Mouse (Mus musculus) 416B (cell line): ENCODE data around the gene Krt88.
A peak's percentile ranks its signal among the peaks of the same experiment; 100 is the strongest.

ENCODE experiments used
- DNase-seq: peaks from one replicate; pipeline ENCODE4 v3.0.0; 2011; ENCODE audit warnings: low read depth

Krt88 gene

GRCm38 (mm10) chr15:101447444-101447843 is at the start of gene Krt88:
Gene Krt88, plus strand, starts transcription at chr15:101447744.
- DNase-seq: no peak

GRCm38 (mm10) chr15:101398269-101398668 is 49.3 kb upstream of the Krt88 start:
- DNase-seq: no peak

DNA sequence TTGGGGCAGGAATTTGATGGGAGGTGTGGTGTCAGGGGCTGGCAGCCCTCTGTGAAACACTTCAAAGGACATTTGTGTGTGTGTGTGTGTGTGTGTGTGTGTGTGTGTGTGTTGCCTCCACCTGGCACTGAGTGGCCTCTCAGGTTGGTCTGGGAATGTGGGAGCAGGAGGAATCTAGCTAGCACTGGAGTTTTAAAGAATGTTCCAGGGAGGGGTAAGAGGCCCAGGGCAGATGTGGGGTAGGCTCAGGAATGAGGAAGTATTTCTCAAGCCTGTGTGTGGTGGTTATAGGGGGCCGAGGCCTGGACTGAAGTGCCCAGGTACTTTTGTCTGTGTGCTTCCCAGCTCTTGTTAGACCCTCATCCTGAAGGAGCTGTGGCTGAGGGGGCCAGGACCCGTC is 36.8 kb upstream of the Krt88 start, which contains the start of gene Krt7:
Gene Krt7, plus strand, starts transcription at position 269 of the 400 bp plus-strand sequence.
- DNase-seq: peak; percentile 32

GRCm38 (mm10) chr15:101412188-101412587 is 35.4 kb upstream of the Krt88 start:
- no peak for DNase-seq

DNA sequence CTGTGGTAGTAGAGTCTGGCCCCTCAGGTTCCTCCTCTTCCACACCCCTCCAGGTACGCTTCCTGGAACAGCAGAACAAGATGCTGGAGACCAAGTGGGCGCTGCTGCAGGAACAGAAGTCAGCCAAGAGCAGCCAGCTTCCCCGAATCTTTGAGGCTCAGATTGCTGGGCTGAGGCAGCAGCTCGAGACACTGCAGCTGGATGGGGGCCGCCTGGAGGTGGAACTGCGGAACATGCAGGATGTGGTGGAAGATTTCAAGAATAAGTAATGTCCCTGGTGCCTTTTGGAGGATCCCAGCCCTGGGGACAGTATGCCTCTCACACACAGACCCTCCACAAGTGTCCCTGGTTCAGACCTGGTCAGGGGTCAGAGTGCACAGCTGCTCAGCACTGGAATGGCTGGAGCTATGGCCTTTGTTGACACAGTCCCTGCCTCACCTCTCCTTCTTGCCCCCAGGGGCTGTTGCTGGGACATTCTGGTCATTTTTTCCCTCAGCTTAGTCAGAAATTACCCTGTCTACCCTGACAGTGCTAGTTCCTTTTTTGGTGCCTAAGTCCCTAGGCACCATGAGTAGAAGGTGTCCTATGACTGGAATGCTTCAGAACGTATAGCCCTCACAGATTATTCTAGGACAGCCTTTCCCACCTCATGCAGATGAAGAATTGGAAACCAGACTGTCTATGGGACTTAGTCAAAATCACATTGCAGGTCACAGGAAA is 33.5 kb upstream of the Krt88 start:
- no peak for DNase-seq

DNA sequence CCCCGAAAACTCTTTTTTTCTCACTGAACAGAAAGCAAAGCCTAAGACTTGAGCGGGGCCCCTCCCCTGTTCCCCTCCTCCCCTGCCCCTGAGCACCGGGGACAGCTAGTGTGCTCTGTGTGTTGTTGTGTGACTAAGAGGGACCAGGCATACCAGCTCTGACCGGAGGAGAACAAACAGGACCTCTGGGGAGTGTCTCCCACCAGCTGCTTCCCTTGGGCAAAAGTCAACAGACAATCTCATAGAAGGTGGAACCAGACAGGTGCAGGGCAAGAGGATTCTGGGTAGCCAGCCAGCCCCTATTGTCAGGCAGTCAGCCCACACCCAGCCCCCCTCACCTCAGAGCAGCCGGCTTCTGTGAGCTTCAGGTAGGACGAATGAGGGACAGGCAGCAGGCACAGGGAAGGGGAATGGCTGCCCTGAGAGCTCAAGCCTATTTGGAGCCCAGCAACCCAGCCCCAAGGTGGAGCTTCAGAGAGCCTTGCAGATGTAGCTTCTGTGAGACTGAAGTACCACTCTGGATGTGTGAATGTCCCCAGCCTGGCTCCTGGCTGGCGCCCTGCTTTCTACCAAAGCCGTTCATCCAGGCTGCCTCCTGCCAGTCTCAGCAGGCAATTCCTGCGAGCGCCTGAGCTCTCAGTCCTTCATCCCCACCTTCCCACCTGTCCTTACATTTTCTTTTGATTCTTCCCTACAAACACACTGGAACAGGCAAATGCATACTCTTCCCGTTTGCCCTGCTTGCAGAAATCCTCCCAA is 32.6 kb upstream of the Krt88 start:
- DNase-seq: no peak

GRCm38 (mm10) chr15:101418950-101419349 is 28.6 kb upstream of the Krt88 start:
- DNase-seq: peak; percentile 20

GRCm38 (mm10) chr15:101420903-101421302 is 26.6 kb upstream of the Krt88 start:
- DNase-seq: peak; percentile 17

DNA sequence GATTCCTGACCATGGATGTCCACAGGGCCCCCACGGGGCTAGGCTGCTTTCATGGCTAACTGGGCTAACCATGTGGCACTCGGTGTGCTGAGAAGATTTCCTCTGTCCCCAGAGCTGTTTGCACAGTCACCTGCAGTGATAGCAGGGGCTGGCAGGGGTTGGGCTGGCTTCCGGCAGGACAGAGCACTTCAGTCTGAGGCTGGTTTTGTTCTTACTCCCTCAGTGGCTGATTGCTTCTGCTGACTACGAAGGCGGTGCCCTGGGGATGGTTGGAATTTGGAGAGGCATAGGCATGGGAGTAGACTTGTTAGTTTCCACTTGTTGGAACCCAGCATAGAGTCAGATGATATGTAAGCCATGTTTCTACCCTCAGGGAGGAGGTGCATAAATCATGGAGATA is 22.6 kb upstream of the Krt88 start:
- no peak for DNase-seq

DNA sequence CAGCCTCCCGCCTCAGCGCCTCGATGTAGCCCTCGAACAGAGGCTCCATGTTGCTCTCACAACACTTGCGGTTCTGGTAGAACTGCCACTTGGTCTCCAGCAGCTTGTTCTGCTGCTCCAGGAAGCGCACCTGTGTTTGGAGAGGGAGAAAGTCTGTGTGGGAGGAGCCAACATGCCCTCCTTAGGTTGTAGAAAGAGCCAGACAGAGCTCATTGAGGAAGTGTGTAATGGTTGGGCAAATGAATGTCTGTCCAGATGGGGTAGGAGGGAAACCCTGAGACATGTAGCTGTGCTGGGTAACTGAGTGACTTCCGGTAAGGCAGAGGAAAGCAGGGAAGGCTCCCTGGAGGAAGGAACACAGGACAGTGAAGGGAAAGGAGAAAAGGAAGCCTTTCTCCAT is 10.9 kb upstream of the Krt88 start:
- no peak for DNase-seq

GRCm38 (mm10) chr15:101438555-101438954 is 9.0 kb upstream of the Krt88 start, which contains the start of gene Krt87:
Gene Krt87, minus strand, starts transcription at chr15:101438804.
- DNase-seq: no peak

- no peak for DNase-seq
These were observed 6.7 kb upstream of the Krt88 start for GRCm38 (mm10) chr15:101440837-101441236.

- DNase-seq: no peak
These were observed 972 bp upstream of the Krt88 start for GRCm38 (mm10) chr15:101446572-101446971.

GRCm38 (mm10) chr15:101453093-101453736 is 5.7 kb downstream of the Krt88 start:
- DNase-seq: peak; percentile 80

DNA sequence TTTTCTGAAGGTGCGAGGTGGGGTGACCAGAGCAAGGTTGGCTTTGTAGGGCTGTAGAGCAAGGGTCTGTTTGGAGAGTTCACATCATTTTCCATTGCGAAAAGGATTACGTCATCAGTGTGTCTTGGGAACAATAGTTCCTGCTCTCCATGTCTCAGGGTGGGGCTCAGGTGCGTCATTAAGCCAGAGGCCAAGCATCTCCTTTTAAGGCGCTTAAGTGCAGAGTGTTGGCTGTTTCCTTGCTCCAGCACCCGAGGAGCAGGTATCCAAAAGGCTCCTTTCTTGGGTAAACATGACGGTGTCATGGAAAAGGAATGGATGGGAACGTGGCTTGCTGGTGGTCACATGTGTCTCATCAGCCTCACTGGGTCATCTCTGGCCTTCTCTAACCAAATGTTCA is 7.2 kb downstream of the Krt88 start:
- DNase-seq: no peak

DNA sequence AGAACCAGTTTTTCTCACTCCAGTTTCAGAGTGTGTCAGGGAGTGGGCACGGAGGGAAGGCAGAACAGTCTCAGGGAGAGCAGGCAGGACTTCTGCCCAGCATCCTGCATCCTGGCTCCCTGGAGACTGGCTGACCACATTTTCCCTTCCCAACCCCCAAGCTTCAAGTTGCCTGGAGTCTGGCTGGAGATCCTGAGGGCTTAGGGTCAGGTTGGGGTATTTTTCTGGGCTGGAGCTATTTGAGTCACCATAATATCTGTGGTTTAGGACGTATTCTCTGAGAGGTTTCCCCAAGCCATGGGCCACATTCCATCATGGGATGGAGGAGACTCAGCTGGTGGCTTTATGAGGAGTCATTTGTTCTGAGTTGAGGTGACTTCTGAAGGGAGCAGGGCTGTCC is 7.7 kb downstream of the Krt88 start:
- no peak for DNase-seq

GRCm38 (mm10) chr15:101455891-101456290 is 8.3 kb downstream of the Krt88 start:
- DNase-seq: no peak

DNA sequence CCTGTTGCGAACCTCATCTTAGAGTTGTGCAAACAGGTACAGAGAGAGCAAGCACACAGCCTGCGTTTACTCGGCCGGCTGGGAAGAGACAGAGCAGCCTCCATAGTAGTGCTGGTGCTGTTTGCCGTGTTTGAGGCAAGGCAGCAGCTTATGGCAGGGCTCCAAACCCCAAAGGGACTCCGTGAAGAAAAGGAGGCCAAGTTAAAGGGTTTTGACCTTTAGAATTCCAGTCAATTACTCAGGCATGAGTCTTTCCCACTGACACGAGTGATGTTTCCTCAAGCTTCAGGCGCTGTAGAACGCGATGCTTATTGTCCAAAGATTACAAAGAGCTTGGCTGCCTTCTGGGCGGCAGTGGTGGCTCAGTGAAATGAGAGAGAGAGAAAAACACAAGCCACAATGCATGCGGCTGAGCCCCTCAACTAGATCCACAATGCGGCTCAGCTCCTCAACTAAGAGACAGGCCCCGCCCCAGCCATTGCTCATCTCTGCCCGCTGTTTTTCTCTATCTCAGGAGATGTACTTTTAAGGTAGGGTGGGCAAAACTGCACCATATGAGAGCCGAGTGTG is 10.9 kb downstream of the Krt88 start:
- DNase-seq: no peak

DNA sequence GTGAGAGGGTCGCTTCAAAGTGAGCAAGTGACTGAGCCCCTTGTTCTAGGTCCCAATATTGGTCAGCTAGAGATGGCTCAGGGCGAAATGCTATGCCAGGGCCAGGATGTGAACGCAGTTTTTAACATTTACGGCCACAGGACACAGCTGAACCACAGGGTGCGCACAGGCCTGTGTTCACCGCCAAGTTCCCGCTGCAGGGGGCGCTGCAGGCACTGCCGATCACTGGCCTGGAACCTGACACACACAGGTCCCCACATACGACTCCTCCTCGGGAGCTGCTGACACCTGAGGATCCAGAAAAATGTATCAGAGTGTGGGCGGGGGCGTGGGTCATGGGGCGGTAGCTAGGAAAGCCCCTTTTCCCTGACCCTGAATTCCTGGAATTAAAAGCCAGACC is 11.7 kb downstream of the Krt88 start:
- no peak for DNase-seq

DNA sequence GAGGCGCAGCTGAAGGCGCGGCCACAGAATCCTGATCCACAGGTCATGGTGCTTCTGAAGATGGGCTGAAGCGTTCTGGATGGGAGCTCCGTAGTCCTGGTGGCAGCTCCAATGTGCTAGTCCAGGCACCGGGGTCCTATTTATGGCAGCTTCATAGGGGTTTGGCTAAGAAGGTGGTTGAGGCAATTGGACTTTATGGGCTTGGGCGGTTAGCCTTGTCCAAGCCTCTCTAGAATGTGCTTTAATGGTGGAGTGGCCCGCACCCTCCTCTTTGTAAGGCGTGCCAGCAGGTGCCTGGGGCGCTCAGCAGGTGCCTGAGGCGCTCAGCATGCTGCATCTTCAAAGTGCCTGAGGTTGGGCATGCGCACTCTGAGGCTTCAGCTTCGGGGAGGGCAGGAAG is 16.1 kb downstream of the Krt88 start, which contains the start of gene Krt81:
Gene Krt81, minus strand, starts transcription at position 101 of the 400 bp plus-strand sequence.
- DNase-seq: no peak

DNA sequence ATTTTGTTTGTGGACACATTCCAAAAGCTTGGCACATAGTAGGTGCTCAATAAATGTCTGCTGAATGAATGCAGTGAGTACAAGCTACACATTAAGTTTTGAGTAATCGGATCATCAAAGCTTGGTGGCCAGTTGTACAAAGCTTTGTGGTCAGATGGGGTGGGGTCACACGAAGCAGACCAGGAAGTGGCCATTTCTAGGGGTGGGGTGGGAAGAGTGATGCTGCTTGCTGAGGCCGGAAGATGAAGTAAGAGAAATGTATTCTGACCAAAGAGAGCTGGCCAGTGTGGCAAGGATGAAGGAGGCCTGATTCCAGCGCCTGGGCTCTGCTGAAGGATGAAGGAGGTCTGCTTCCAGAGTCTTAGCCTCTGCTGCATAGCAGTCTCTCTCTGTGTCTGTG is 21.5 kb downstream of the Krt88 start:
- peak; percentile 83 for DNase-seq

GRCm38 (mm10) chr15:101472952-101473528 is 25.5 kb downstream of the Krt88 start, which contains the start of gene Krt86:
Gene Krt86, plus strand, starts transcription at chr15:101473478.
- DNase-seq: peak; percentile 79
